Mouse (Mus musculus) liver, postnatal 0 days (tissue): ENCODE results near the gene Olfr201. TPM values are rescaled to one million over a fixed set of nuclear protein-coding genes. Genes with fewer than 3 reads are reported as not detected.
"Not testable (repeated sequence)": the region's sequence is repeated elsewhere in the genome, so short reads cannot be mapped to it uniquely, and the experiment has no call there.

Experiments used
- ATAC-seq: fragments of 200-750 bp; cut with Nextera tagmentation; 2 replicates; pipeline ENCODE4 v1.8.0; 2017; ENCODE audit warnings: mild to moderate bottlenecking, moderate library complexity
- DNase-seq: peaks from one replicate; pipeline ENCODE4 v3.0.0-alpha.2; 2016
- H3K27ac ChIP-seq: fragments of 300-500 bp; sonication (generic); 2 replicates; pipeline ENCODE4 v1.5.1; 2014; ENCODE audit warnings: antibody characterized with exemption, moderate library complexity, mild to moderate bottlenecking, low read depth
- H3K27me3 ChIP-seq: fragments of 300-500 bp; sonication (generic); 2 replicates; pipeline ENCODE4 v1.6.1; 2014; ENCODE audit warnings: low read length, control low read depth, mixed read lengths; ENCODE audit not compliant: insufficient read depth
- H3K36me3 ChIP-seq: fragments of 300-500 bp; sonication (generic); replicated peaks from 2 replicates; pipeline ENCODE4 v1.6.1; 2014; ENCODE audit warnings: mild to moderate bottlenecking, control low read depth, low read length, moderate library complexity, mixed read lengths; ENCODE audit not compliant: insufficient read depth
- H3K4me1 ChIP-seq: fragments of 300-500 bp; sonication (generic); 2 replicates; pipeline ENCODE4 v1.6.1; 2014; ENCODE audit warnings: antibody characterized with exemption, mild to moderate bottlenecking, control low read depth; ENCODE audit not compliant: insufficient read depth
- H3K4me2 ChIP-seq: fragments of 300-500 bp; sonication (generic); 2 replicates; pipeline ENCODE4 v1.6.1; 2014; ENCODE audit warnings: low read depth, mild to moderate bottlenecking, low read length, moderate library complexity, mixed read lengths
- H3K4me3 ChIP-seq: fragments of 300-500 bp; sonication (generic); 2 replicates; pipeline ENCODE4 v1.5.1; 2014; ENCODE audit warnings: low read depth, low read length
- H3K9ac ChIP-seq: fragments of 300-500 bp; sonication (generic); replicated peaks from 2 replicates; pipeline ENCODE4 v1.6.1; 2014; ENCODE audit warnings: mild to moderate bottlenecking, moderate library complexity
- H3K9me3 ChIP-seq: fragments of 300-500 bp; sonication (generic); 2 replicates; pipeline ENCODE4 v1.6.1; 2016; ENCODE audit warnings: mild to moderate bottlenecking, control low read depth, low read length, mixed read lengths
- CTCF ChIP-seq: sonication (generic); IDR thresholded peaks from 2 replicates; pipeline ENCODE4 v1.5.1; 2016; ENCODE audit warnings: antibody characterized with exemption, low read depth
- EP300 ChIP-seq: IDR thresholded peaks from 2 replicates; pipeline ENCODE4 v1.6.1; 2016; ENCODE audit warnings: antibody characterized with exemption, low read depth, mild to moderate bottlenecking
- WGBS: fragments of 180-500 bp; shearing (Covaris S2); extraction: QIAGEN DNeasy Blood & Tissue Kit; methylation state at CpG from one replicate; pipeline ENCODE4 v1.1.7; 2014; ENCODE audit not compliant: insufficient replicate concordance; 5-methylcytosine and 5-hydroxymethylcytosine counted together
- polyA plus RNA-seq: library from polyadenylated mRNA; unstranded; fragments of >200 nt; fragmentation: Nextera tagmentation; extraction: Ambion mirVana; gene quantifications from 2 replicates; pipeline ENCODE4 v1.2.1, GENCODE M21; 2015

Olfr201 gene
- polyA plus RNA-seq, 1 experiment from 2014 or later = not detected

DNA sequence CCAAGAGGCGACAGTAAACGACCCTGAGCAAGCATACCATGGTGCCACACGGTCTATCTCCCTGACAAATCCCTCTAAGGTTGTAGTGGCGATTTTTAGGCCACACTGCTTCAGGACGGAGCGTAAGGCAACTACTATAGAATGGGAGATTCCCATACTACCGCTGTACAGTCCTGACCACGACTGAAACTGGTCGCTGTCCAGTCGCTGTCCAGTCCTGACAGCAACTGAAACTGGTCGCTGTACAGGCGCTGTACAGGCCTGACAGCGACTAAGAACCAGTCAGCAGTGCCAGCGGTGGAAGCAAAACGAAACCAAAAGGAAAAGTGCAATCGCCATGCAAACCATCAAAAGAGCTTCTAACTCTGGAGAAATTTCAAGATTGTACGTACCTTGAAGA lies 22.7 kb downstream of the Olfr201 start:
- Histone ChIP-seq H3K4me1 (no peaks in the 10 kb centered on the region), H3K4me2 (no peak overlapping the region), H3K27ac (no peak overlapping the region), H3K4me3 (no peak overlapping the region), H3K36me3 (no peaks in the 10 kb centered on the region), H3K9ac (no peak overlapping the region), H3K27me3 (no peaks in the 10 kb centered on the region), H3K9me3 (no peaks in the 10 kb centered on the region)
- TF ChIP-seq EP300 = no peak
- TF ChIP-seq CTCF = no peak
- ATAC-seq (no peak), DNase-seq (no peak)
- 78% methylated on average over 17 of the region's 17 CpGs for WGBS

DNA sequence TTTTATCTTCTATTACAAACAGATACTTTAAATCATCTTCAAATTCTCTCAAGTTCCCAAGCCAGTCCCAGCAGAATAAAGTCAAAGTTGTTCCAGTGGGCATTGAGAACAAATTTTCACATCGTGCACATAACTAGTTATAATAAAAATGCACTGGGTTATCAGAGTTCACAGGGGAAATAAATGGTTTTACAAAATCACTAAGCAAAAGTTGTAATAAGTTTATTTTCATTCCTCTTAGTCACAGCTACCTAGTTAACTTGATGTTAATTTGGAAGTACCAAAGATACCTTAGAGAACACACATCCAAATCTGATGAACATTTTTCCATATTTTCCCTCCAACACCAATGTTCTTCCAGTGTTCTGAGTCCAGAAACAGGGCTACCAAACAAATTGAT lies 52.8 kb downstream of the Olfr201 start, which contains the start of gene Olfr199:
Gene Olfr199 (minus strand): TSS at position 101 of the 400 bp plus-strand sequence.
- H3K4me1 ChIP-seq, H3K4me2 ChIP-seq, H3K36me3 ChIP-seq, DNase-seq, ATAC-seq, H3K9me3 ChIP-seq, H3K9ac ChIP-seq, H3K27ac ChIP-seq, H3K4me3 ChIP-seq, H3K27me3 ChIP-seq: not testable (repeated sequence)
- 51% methylated on average over 1 of the region's 1 CpGs for whole genome bisulfite sequencing

DNA sequence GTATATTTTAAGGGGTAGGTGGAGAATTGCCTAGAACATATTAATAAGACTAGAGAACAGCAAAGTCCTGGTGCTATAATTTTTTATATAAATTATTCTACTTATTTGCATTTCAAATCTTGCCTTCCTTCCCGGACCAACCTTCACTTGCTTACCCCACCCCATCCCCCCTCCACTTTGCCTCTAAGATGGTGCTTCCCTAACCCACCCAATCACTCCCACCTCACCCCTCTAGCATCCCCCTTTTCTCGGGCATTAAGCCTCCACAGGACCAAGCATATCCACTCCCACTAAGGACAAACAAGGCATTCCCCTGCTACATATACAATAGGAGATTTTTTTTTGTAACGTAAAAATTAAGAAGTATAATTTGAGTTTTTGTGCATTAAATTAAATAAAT lies 54.6 kb downstream of the Olfr201 start:
- not testable (repeated sequence) for H3K27ac ChIP-seq, H3K27me3 ChIP-seq, H3K36me3 ChIP-seq, H3K4me1 ChIP-seq, DNase-seq, H3K4me2 ChIP-seq, ATAC-seq, H3K4me3 ChIP-seq, H3K9ac ChIP-seq, H3K9me3 ChIP-seq
- WGBS = 66% methylated on average over 3 of the region's 3 CpGs

Other genes starting within 250 kb of the Olfr201 start
- gene Olfr186, start 242.3 kb downstream of the Olfr201 start, polyA plus RNA-seq = not detected in 2 replicates
- gene Olfr187, start 232.9 kb downstream of the Olfr201 start, polyA plus RNA-seq = not detected in 2 replicates
- not detected in 2 replicates for gene Olfr190, start 194.6 kb downstream of the Olfr201 start, polyA plus RNA-seq
- gene Olfr191, start 182.8 kb downstream of the Olfr201 start, polyA plus RNA-seq = not detected in 2 replicates
- not detected in 2 replicates for gene Olfr193, start 160.8 kb downstream of the Olfr201 start, polyA plus RNA-seq
- not detected in 2 replicates for gene Olfr194, start 151.6 kb downstream of the Olfr201 start, polyA plus RNA-seq
- not detected in 2 replicates for gene Olfr195, start 125.6 kb downstream of the Olfr201 start, polyA plus RNA-seq
- gene Olfr196, start 102.2 kb downstream of the Olfr201 start, polyA plus RNA-seq = not detected in 2 replicates
- not detected in 2 replicates for gene Olfr198, start 69.1 kb downstream of the Olfr201 start, polyA plus RNA-seq
- not detected in 2 replicates for gene Olfr199, start 52.9 kb downstream of the Olfr201 start, polyA plus RNA-seq
- not detected in 2 replicates for gene Olfr202, start 14.2 kb upstream of the Olfr201 start, polyA plus RNA-seq
- gene Olfr203, start 26.2 kb upstream of the Olfr201 start, polyA plus RNA-seq = not detected in 2 replicates
- gene Olfr204, start 45.6 kb upstream of the Olfr201 start, polyA plus RNA-seq = not detected in 2 replicates
- not detected in 2 replicates for gene Olfr205, start 58.5 kb upstream of the Olfr201 start, polyA plus RNA-seq
- gene Olfr206, start 76.6 kb upstream of the Olfr201 start, polyA plus RNA-seq = not detected in 2 replicates
- not detected in 2 replicates for gene Olfr209, start 91.4 kb upstream of the Olfr201 start, polyA plus RNA-seq
- gene Gabrr3, start 134.7 kb upstream of the Olfr201 start, polyA plus RNA-seq = not detected in 2 replicates
- gene Riox2, start 199.1 kb upstream of the Olfr201 start, polyA plus RNA-seq = 9.5 and 10.4 TPM in 2 replicates